Mouse (Mus musculus) granulocyte monocyte progenitor cell, adult 5-6 weeks (primary cell): ENCODE measurements around the gene Cox14. TPM values are rescaled to one million over a fixed set of nuclear protein-coding genes. Genes with fewer than 3 reads are reported as not detected.
"Not testable (repeated sequence)": the region's sequence is repeated elsewhere in the genome, so short reads cannot be mapped to it uniquely, and the experiment has no call there.

ENCODE experiments used
- ATAC-seq: replicated peaks from 2 replicates; pipeline ENCODE4 v1.8.0; 2016; ENCODE audit warnings: mild to moderate bottlenecking, moderate TSS enrichment, inconsistent platforms; ENCODE audit not compliant: poor library complexity, severe bottlenecking
- total RNA-seq, 2 experiments: library from RNA; stranded (forward) in 1 of 2; stranded (reverse) in 1 of 2; fragments of 200-712, 200-1000 nt in 1 of 2; fragments of >200 nt in 1 of 2; fragmentation: Nextera tagmentation in 1 of 2; gene quantifications; 2 replicates each; pipeline ENCODE4 v1.2.3; 2014 to 2017

The Cox14 gene
- total RNA-seq (2014; fragmentation: Nextera tagmentation) (57.0 and 57.1 TPM in 2 replicates), total RNA-seq (2017) (38.9 and 47.3 TPM in 2 replicates)

GRCm38 (mm10) chr15:99725341-99726155 is at the start of gene Cox14:
Cox14 (plus strand) TSS chr15:99725618.
- peak; percentile 87 for ATAC-seq

GRCm38 (mm10) chr15:99677089-99677488 is 48.3 kb upstream of the Cox14 start:
- ATAC-seq, result no peak

- no peak for ATAC-seq
Observed at GRCm38 (mm10) chr15:99678063-99678800, 47.2 kb upstream of the Cox14 start.

DNA sequence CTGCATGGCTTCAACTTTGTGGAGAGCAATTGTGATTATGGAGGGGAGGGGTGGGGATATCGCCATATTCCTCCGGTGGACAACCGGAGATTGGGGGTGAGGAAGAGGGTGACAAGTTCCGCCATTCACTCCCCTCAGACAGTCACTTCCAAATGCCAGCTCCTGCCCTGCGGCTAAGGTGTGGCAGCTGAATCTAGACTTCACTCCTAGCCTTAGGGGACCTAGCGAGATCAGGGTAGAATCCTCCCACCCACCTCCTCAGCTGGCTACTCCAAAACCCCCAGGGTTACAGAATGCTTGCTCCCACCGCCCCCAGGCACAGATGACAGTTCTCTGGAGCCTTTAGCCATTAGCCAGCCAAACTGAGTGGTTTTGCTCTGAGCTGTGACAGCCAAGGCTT is 46.4 kb upstream of the Cox14 start:
- ATAC-seq, result no peak

- no peak for ATAC-seq
Observed at GRCm38 (mm10) chr15:99682880-99683279, 42.5 kb upstream of the Cox14 start.

GRCm38 (mm10) chr15:99684156-99684555 is 41.3 kb upstream of the Cox14 start:
- no peak for ATAC-seq

DNA sequence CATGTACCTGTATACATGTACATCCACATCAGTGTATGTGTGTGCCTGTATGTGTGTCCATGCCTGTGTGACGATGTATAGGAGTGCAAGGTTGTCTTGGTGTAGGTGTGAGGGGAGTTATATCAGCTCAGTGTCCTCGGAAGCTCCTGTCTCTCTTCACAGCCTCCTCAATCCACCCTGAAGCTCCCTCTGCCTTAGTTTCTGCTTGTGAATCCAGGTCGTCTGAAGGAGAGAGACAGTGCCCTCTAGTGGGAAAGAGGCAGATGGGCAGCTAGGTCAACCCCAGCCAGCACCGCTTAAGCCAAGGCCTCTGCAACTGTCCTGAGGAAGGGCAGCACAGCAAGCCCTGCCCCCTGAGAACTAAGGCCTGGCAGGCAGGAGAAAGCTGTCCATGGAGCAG is 36.7 kb upstream of the Cox14 start:
- peak; percentile 82 for ATAC-seq

DNA sequence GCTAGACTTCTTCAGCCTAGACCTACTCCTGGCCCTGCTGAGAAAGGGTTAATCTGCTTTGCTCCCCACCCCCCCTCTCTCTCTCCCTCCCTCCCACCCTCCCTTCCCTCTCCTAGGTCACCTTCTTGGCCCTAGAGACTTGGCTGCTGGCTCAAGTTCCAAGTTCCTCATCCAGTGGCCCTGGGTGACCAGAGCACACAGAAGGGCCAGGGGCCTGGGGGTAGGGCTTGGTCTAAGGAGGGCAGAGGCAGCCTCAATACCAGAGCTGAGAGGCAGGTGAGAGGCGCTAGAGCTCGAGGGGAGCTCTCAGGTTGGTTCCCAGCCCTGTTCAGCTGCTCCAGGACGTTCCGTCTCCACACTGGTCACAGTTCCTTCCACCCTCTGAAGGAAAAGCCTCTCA is 34.5 kb upstream of the Cox14 start:
- ATAC-seq, result no peak; the same call in 1 of the 2 replicates

- ATAC-seq, result no peak
Observed at GRCm38 (mm10) chr15:99691976-99692375, 33.4 kb upstream of the Cox14 start.

DNA sequence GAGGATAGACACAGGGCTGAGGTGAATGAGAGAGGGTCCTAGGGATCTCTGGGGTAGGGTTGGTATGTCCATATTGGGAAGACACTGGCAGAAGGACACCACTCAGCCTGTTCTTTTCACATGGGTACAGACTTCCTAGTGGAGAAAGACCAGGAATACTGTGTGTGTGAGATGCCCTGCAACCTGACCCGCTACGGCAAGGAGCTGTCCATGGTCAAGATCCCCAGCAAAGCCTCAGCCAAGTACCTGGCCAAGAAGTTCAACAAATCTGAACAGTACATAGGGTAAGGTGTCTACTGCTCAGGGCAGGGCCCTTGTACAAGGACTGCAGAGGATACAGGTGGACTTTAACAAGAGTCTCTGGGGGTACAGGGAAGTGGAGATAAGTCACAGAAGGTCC is 28.1 kb upstream of the Cox14 start:
- no peak for ATAC-seq

- ATAC-seq, result no peak
Observed at GRCm38 (mm10) chr15:99698533-99699085, 26.8 kb upstream of the Cox14 start.

GRCm38 (mm10) chr15:99699715-99700114 is 25.7 kb upstream of the Cox14 start:
- no peak for ATAC-seq

DNA sequence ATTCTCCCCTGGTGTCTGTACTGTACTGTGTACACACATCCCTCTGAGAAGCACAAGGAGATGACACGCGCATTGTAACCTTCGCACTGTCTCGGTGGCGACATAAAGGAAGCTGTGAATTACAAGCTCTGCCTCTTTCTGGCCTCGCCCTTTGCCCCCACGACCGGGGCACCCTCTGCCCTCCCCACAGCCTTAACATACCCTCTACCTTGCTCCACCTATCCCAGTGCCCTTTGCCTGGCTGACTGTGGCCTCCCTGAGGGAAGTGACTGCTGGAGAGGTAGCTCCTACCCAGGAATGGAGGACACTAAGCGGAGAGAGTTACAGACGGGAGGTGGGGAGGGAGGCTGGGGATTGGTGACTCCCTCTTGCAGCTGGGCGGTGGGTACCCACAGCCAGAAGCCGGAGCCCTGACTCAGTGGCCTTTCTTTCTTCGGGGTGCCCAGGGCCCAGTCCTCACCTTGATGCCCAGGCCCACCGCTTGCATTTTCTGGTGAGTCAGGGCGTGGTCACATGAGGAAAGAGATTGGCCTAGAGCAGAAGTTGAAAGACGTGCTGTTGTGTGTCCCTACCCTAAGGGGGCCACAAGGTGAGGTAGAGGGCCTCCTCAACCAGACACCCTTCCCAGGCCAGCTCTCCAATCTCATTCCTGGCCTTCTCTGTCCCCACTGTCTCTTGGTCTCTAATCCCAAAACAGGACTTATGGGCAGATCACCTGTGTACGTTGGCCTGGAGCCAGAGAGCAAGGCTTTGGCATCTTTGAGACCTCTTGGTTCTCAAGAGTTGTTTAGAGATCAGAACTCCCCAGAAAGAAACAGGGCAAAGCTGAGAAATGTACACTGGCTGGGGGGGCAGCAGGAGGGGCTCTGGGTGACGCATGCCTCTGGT is 25.0 kb upstream of the Cox14 start:
- ATAC-seq, result no peak

GRCm38 (mm10) chr15:99701640-99701998 is 23.8 kb upstream of the Cox14 start:
- ATAC-seq, result not testable (repeated sequence)

GRCm38 (mm10) chr15:99701999-99702900 is 23.2 kb upstream of the Cox14 start, which contains the start of gene Smarcd1:
Smarcd1 (plus strand) TSS chr15:99702129.
- peak; percentile 91 for ATAC-seq

- no peak for ATAC-seq
Observed at GRCm38 (mm10) chr15:99703104-99703503, 22.3 kb upstream of the Cox14 start.

- no peak for ATAC-seq
Observed at GRCm38 (mm10) chr15:99703676-99704040, 21.8 kb upstream of the Cox14 start.

DNA sequence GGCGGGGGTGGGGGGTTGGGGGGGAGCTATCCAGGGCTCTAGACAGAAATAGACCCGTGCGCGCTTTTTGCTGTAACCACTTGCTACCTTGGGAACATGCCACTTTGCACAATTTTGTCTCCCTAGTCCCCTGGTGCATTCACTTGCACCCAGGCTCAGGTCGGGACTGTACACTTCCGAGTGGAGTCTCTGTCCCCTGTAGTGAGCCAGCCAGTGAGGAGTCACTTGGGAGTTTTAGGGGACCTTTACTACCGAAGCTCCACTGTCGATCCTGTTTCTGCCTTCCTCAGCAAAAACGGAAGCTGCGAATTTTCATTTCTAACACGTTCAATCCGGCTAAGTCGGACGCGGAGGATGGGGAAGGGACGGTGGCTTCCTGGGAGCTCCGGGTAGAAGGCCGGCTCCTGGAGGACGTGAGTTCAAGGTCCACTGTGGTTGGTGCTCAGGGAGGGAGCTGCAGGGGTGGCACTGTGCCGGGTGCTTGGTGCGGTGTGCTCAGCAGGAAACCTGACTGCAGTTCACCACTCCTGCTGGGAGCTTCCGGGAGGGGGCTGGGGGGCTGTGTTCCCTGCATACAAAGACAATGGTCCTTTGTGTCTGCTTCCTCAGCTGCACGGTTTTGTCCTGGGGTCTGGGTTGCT is 21.3 kb upstream of the Cox14 start:
- ATAC-seq, result no peak

GRCm38 (mm10) chr15:99704881-99705280 is 20.5 kb upstream of the Cox14 start:
- ATAC-seq, result no peak
